Comparison of ENCODE assay signal across 22 mouse cellular contexts in the genomic region with DNA sequence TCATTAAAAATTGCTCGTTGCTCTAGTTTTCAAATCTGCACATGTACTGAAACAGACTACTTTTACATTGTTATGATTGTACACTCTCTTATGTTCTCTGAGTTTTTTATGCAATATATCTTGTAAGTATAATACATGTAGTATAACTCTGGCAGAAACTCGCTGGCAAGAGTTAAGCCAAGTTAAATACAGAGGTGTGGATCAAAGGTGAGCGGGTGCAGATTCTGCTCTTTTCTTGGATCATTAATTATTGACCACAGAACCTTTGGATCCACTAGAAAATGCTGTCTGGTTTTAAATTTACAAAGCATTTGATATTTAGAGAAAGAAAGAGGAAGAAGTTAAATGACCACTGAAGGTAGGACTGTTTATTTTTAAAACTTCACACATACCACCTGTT. TPM values are rescaled to one million over a fixed set of nuclear protein-coding genes. Genes with fewer than 3 reads are reported as not detected.
DNase-seq lines count a peak whose midpoint lies in the region; ATAC-seq and TF ChIP-seq lines count a peak whose summit lies in the region.
"Had no signal": no experiment of that assay in that cellular context is flagged by ENCODE, and none has a peak within 500 bp of the region (broad histone marks: within the 10 kb centered on the region; RNA-seq: fewer than 3 reads in every experiment).

No protein-coding gene starts in this region.

- no peaks in the 10 kb centered on the region for H3K27me3 ChIP-seq in kidney, adult 2 months (replicated peaks; ENCODE audit: control insufficient read depth, insufficient read depth, low read length)
- no peaks in the 10 kb centered on the region for H3K27me3 ChIP-seq in intestine, embryonic 16.5 days (replicated peaks; ENCODE audit: control insufficient read depth, insufficient read depth, low read length)
- H3K27me3 ChIP-seq in kidney, embryonic 15.5 days, result no peaks in the 10 kb centered on the region
- H3K27me3 ChIP-seq in midbrain, embryonic 14.5 days (ENCODE audit: control insufficient read depth, insufficient read depth, low read length), result no peaks in the 10 kb centered on the region
- H3K27me3 ChIP-seq: forebrain, embryonic 13.5 days; heart, embryonic 15.5 days had no signal

- peaks cover 23% of the 10 kb centered on the region for H3K4me1 ChIP-seq in kidney, adult 2 months (ENCODE audit: control insufficient read depth, insufficient read depth, low read length)
- H3K4me1 ChIP-seq in intestine, embryonic 16.5 days (ENCODE audit: control insufficient read depth, insufficient read depth, low read length), result peaks cover 4% of the 10 kb centered on the region
- H3K4me1 ChIP-seq in kidney, embryonic 15.5 days, result peaks cover 16% of the 10 kb centered on the region
- no peaks in the 10 kb centered on the region for H3K4me1 ChIP-seq in midbrain, embryonic 14.5 days (ENCODE audit: control insufficient read depth, insufficient read depth, low read length)
- H3K4me1 ChIP-seq: forebrain, embryonic 13.5 days had no signal

- H3K9ac ChIP-seq in intestine, embryonic 16.5 days (ENCODE audit: low read depth, low read length), result no peak overlapping the region
- H3K9ac ChIP-seq in kidney, embryonic 15.5 days, result no peak overlapping the region
- no peak overlapping the region for H3K9ac ChIP-seq in midbrain, embryonic 14.5 days (replicated peaks; ENCODE audit: low read length)
- H3K9ac ChIP-seq: forebrain, embryonic 13.5 days; forebrain, postnatal 0 days; heart, embryonic 15.5 days had no signal

- peak; percentile 82 for DNase-seq in kidney, adult 2 months
- no peak for DNase-seq in kidney, postnatal 4 days
- peak; percentile 42 to 47 for DNase-seq in kidney, postnatal 25 days
- no peak for DNase-seq in midbrain, embryonic 14.5 days
- DNase-seq in heart, postnatal 36 days, result no peak
- DNase-seq: adrenal gland, adult 2 months; adrenal gland, postnatal 25 days; cerebellum, adult 18-20 months; cerebellum, postnatal 10 days; forebrain, postnatal 0 days; gastrocnemius, postnatal 14 days; heart, adult 2 months; heart, postnatal 14 days had no signal

- WGBS in kidney, adult 2 months, result 36% methylated on average over 3 of the region's 3 CpGs
- WGBS in intestine, embryonic 16.5 days, result 69% methylated on average over 3 of the region's 3 CpGs
- WGBS in kidney, embryonic 15.5 days, result 33% methylated on average over 3 of the region's 3 CpGs
- WGBS in midbrain, embryonic 14.5 days, result 93% methylated on average over 3 of the region's 3 CpGs

- H3K36me3 ChIP-seq in kidney, adult 2 months (ENCODE audit: control insufficient read depth, insufficient read depth, low read length), result peaks cover 4% of the 10 kb centered on the region
- 0 out of 2 replicates have a peak, but pooled peaks cover 3% of the 10 kb centered on the region for H3K36me3 ChIP-seq in intestine, embryonic 16.5 days (ENCODE audit: control insufficient read depth, insufficient read depth, low read length)
- peaks cover 40% of the 10 kb centered on the region for H3K36me3 ChIP-seq in kidney, embryonic 15.5 days
- H3K36me3 ChIP-seq in midbrain, embryonic 14.5 days (ENCODE audit: control insufficient read depth, insufficient read depth, low read length), result no peaks in the 10 kb centered on the region

- intact Hi-C loops in heart, postnatal 36 days (cut with DNase I), result no loop called here

- no peak overlapping the region for H3K27ac ChIP-seq in kidney, adult 2 months (ENCODE audit: insufficient read depth, low read depth, low read length)
- H3K27ac ChIP-seq in intestine, embryonic 16.5 days (ENCODE audit: low read length), result no peak overlapping the region
- peak overlapping the region; percentile 68 for H3K27ac ChIP-seq in kidney, embryonic 15.5 days
- no peak overlapping the region for H3K27ac ChIP-seq in midbrain, embryonic 14.5 days (replicated peaks; ENCODE audit: low read depth, low read length)
- H3K27ac ChIP-seq: embryonic facial prominence, embryonic 10.5 days; forebrain, embryonic 13.5 days; heart, adult 2 months; heart, embryonic 15.5 days; hindbrain, embryonic 10.5 days had no signal

- no peaks in the 10 kb centered on the region for H3K9me3 ChIP-seq in intestine, embryonic 16.5 days (ENCODE audit: control insufficient read depth, low read length)
- H3K9me3 ChIP-seq in kidney, embryonic 15.5 days (replicated peaks), result no peaks in the 10 kb centered on the region
- no peaks in the 10 kb centered on the region for H3K9me3 ChIP-seq in midbrain, embryonic 14.5 days (ENCODE audit: control insufficient read depth, low read length)
- H3K9me3 ChIP-seq: embryonic facial prominence, embryonic 10.5 days; forebrain, embryonic 13.5 days; heart, embryonic 15.5 days; hindbrain, embryonic 10.5 days had no signal

- TF ChIP-seq POLR2A in kidney, adult 2 months (IDR thresholded peaks at IDR 0.05; ENCODE audit: low read depth, low read length), result no peak

- 0 out of 2 replicates have a peak, but pooled peaks have one; percentile 43 for ATAC-seq in intestine, embryonic 16.5 days
- ATAC-seq in kidney, embryonic 15.5 days (replicated peaks; ENCODE audit: low FRiP score), result no peak; the same call in 1 of the 2 replicates
- ATAC-seq in midbrain, embryonic 14.5 days (ENCODE audit: low FRiP score, low TSS enrichment), result no peak
- ATAC-seq: forebrain, embryonic 13.5 days; forebrain, postnatal 0 days had no signal

- no peak overlapping the region for H3K4me2 ChIP-seq in intestine, embryonic 16.5 days (ENCODE audit: low read depth, low read length)
- H3K4me2 ChIP-seq in kidney, embryonic 15.5 days, result no peak overlapping the region
- no peak overlapping the region for H3K4me2 ChIP-seq in midbrain, embryonic 14.5 days (ENCODE audit: low read length)
- H3K4me2 ChIP-seq: forebrain, embryonic 13.5 days; heart, embryonic 11.5 days; heart, embryonic 15.5 days had no signal

- TF ChIP-seq CTCF in kidney, adult 2 months (conservative IDR thresholded peaks at IDR 0.05; ENCODE audit: insufficient read depth, insufficient read length, low read depth, low read length), result no peak

- no peak overlapping the region for H3K4me3 ChIP-seq in kidney, adult 2 months (ENCODE audit: insufficient read depth, low read depth, low read length)
- H3K4me3 ChIP-seq in intestine, embryonic 16.5 days (ENCODE audit: low read length), result no peak overlapping the region
- H3K4me3 ChIP-seq in kidney, embryonic 15.5 days (replicated peaks), result no peak overlapping the region
- no peak overlapping the region for H3K4me3 ChIP-seq in midbrain, embryonic 14.5 days (replicated peaks; ENCODE audit: low read depth, low read length)
- H3K4me3 ChIP-seq: embryonic facial prominence, embryonic 10.5 days; forebrain, embryonic 13.5 days; heart, adult 2 months; heart, embryonic 15.5 days; hindbrain, embryonic 10.5 days had no signal

RNA-seq across cellular contexts. Expression of a gene that starts 16.5 kb away (rescaled TPM):
- polyA plus RNA-seq in kidney, adult 2 months (2012; rRNA removed), result 17.0 and 22.8 TPM in 2 replicates
- polyA plus RNA-seq in intestine, embryonic 16.5 days (2015; fragmentation: Nextera tagmentation; extraction: Ambion mirVana), result 15.5 and 17.6 TPM in 2 replicates
- polyA plus RNA-seq in kidney, embryonic 15.5 days (2015; fragmentation: Nextera tagmentation; extraction: Ambion mirVana), result 18.5 and 19.4 TPM in 2 replicates
- polyA plus RNA-seq in midbrain, embryonic 14.5 days (2014; fragmentation: Nextera tagmentation; extraction: Ambion mirVana), result 2.9 and 5.1 TPM in 2 replicates
- 10 to 100 TPM; 22.6 to 23.0 TPM for total RNA-seq in heart, postnatal 36 days (2021)

RNA-seq across cellular contexts. Expression of a gene that starts 55.9 kb away (rescaled TPM):
- polyA plus RNA-seq in kidney, adult 2 months (2012; rRNA removed), result not detected in 2 replicates
- polyA plus RNA-seq in intestine, embryonic 16.5 days (2015; fragmentation: Nextera tagmentation; extraction: Ambion mirVana), result not detected in 2 replicates
- 0.14 and 0.31 TPM in 2 replicates for polyA plus RNA-seq in kidney, embryonic 15.5 days (2015; fragmentation: Nextera tagmentation; extraction: Ambion mirVana)
- polyA plus RNA-seq in midbrain, embryonic 14.5 days (2014; fragmentation: Nextera tagmentation; extraction: Ambion mirVana), result 4.5 and 6.7 TPM in 2 replicates
- total RNA-seq in heart, postnatal 36 days (2021), result not detected
- total RNA-seq: adrenal gland, adult 2 months; adrenal gland, postnatal 25 days; ES-E14; gastrocnemius, postnatal 14 days; heart, postnatal 14 days had no signal
- polyA plus RNA-seq: adrenal gland, adult 2 months; gonadal fat pad, adult 2 months; heart, adult 2 months; heart, embryonic 11.5 days had no signal

Comparison
In these comparisons a context has a peak if more than half of its experiments do, and no peak if none do; other contexts are left out.
1. DNase-seq: peak in kidney, adult 2 months (single experiment) and kidney, postnatal 25 days (2 of 2); none in kidney, postnatal 4 days (0 of 2), midbrain, embryonic 14.5 days (single experiment) and heart, postnatal 36 days (0 of 2).